Mouse (Mus musculus) kidney, adult 8-10 months (tissue): ENCODE data around the gene Samhd1.

Experiments used
- DNase-seq, 2 experiments: peaks; one replicate each; pipeline ENCODE4 v3.0.0; 2022

Samhd1 gene

DNA sequence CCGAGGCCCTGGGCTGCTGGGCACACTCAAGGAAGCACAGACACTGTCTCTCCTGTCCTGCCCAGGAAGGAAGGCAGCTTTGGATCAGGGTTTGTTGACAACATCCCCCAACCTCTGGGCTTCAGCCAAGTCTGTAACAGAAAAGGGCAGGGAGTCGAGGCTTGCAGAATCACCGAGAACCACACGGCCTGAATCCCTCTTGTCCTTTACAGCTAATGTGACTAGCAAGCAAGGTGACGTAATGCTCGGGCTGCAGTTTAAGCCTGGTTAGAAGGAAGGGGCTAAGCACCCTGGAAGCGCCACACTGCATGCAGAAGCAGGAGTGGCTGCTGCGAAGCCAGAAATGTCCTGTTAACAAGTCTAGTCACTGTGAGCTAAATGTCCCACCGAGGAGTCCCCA is 64.7 kb downstream of the Samhd1 start:
- DNase-seq = peak; percentile 33 to 41

GRCm38 (mm10) chr2:157069755-157070315 is 65.2 kb downstream of the Samhd1 start:
- DNase-seq = no peak

DNA sequence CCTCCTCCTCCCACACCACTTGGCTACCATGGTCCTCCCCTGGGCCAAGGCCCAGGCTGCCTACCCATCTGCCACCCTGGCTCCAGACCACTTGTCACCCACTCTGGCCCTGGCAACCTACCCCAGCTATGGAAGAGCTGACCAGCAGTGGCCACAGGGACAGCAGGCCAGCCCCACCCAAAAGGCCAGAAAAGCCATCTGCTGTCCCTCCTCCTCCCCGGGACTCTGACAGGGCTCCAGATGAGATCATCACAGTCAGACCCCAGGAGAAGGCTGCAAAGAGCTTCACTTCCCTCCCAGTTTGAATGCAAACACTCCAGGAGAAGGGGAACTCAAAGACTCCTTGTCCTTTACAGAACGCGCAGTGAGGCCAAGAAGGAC is 65.7 kb downstream of the Samhd1 start:
- no peak for DNase-seq

- DNase-seq = no peak
Observed at GRCm38 (mm10) chr2:157068701-157069354, 66.2 kb downstream of the Samhd1 start.

DNA sequence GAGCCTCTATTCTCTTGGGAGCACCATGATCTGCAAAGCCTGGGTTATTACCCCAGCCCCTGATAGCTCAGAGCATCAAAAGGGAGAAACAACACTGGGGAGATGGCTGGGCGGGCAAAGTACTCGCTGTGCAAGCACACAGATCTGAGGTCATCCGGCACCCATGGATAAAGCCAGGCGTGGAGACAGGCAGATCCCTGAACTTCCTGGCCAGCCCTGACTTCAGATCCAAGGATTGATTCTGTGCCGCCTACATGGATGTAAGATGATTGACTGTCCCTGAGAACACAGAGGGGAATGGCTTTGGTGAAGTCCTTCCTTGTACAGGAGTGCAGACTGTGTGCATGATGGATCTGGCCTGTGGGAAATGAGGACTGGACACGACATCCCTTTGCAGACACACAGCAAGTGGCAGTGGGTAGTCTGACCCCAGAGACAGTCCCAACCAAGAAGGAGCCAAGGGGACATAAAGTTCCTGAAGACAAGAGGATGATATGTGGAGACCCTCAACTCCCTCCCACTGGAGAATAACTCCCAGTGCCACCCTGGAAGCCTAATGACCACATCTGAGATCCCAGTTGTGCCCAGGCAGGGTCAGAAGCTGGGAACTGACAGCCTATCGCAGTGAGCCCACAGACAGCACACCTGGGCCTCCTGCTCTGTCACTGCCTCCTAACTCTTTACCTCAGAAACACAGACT is 68.2 kb downstream of the Samhd1 start:
- DNase-seq = no peak

- DNase-seq = no peak
Observed at GRCm38 (mm10) chr2:157065879-157066226, 69.2 kb downstream of the Samhd1 start.

DNA sequence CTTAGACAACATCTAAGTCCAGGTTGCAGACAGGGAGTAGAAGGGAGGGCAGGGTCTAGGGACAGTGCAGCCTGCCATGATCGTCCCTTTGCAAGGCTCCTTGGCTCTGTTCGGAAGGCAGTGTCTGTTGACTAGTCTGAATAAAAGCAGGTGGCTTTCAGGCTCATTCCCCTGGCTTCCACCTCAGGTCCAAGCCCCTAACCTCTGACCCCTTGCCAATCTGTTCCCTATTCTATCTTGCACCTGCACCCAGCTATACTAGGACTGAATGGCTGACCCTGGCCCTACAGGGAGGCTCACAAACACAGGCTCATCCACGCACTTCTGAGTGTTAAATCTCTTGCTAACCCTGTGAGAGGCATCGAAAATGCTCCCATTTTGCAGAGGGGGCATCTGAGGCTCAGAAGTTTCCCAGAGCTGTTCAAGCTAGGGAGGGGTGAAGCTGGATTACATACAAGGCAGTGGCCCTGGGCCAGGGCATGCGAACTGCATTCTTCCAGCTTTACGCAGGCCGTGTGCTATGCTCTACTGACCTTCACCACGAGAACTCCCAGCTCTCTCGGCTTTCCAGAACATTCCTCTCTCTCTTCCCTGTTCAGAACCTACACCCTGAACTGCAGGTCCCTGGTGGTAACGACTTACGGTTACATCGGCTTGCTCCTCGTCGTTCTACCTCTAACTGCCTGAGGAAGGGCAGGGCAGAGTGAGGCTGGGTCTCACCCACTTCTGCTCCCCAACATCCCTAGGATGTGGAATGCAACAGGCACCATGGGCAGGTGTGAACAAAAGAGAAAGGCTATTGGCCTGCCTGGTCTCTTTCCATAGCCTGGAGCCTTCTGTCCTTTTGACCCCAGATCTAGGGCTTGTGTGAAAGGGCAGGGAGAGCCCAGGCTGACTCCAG is 69.8 kb downstream of the Samhd1 start:
- DNase-seq = peak; percentile 32 to 48

DNA sequence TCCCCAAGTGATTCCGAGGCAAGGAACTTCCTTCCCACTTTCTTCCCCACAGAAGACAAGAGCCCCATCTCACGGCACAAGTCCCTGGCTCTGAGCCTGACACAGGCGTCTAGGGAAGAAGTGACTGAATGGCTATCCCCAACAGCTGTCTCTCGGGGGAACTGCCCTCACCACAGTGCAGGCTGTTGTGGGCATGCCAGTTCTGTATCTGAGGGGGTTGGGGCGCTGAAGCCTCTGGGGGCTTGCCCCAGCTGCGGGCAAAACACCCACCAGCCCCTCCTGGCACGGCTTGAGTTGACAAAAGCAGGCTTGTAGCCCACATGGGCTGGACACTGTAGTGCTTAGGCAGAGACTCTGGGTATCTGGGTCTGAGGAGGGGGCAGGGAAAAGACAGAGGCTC is 70.9 kb downstream of the Samhd1 start:
- no peak for DNase-seq

DNA sequence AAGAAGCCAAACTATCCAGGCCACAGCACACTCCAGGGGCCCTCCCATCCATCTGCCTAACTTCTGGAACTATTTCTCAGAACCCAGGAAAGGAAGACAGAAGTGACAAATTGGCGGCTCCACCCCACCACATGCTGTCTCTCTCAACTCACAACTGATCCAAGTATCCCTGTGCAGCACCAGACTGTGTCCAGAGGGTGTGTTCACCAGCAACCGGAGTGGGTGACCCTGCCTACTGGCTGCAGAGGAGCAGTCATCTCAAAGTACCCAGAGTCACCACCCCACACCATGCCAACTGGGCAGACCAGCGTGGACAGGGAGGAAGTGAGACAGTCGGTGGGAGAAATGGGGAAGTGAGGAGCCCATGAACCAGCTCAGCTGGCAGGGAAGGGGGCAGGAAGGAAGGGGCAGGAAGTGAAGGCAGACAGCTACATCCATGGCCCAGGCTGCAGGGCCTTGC is 71.8 kb downstream of the Samhd1 start:
- no peak for DNase-seq

- no peak for DNase-seq
Observed at GRCm38 (mm10) chr2:157060557-157061305, 74.3 kb downstream of the Samhd1 start.

- DNase-seq = no peak
Observed at GRCm38 (mm10) chr2:157060037-157060436, 75.0 kb downstream of the Samhd1 start.

GRCm38 (mm10) chr2:157059166-157059565 is 75.9 kb downstream of the Samhd1 start:
- DNase-seq = no peak

GRCm38 (mm10) chr2:157058342-157058998 is 76.6 kb downstream of the Samhd1 start:
- DNase-seq = peak in 1 of 2 experiments; percentile 32

GRCm38 (mm10) chr2:157057758-157058157 is 77.3 kb downstream of the Samhd1 start:
- DNase-seq = no peak

- no peak for DNase-seq
Observed at GRCm38 (mm10) chr2:157057186-157057585, 77.9 kb downstream of the Samhd1 start.

GRCm38 (mm10) chr2:157055721-157056120 is 79.3 kb downstream of the Samhd1 start:
- DNase-seq = no peak

GRCm38 (mm10) chr2:157054816-157055215 is 80.2 kb downstream of the Samhd1 start:
- no peak for DNase-seq

DNA sequence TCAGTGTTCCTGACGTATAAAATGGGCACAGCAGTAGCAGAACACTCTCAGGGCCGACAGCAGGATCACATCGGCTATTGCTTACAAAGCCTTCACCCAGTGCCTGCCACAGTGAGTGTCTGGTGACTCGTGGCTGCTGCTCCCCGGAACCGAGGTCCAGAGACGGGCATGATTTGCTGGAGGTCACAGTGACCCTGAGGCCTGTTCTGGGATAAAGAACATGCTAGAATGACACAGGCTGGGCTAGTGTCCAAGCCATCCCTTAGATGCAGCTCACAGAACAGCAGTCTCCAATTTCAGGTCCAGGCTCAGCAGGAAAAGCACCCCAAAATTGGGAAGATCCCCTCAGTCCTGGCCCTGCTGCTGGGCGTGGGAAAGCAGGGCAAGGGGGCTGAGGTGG is 80.8 kb downstream of the Samhd1 start:
- DNase-seq = peak in 1 of 2 experiments; percentile 31

- no peak for DNase-seq
Observed at GRCm38 (mm10) chr2:157053787-157054186, 81.3 kb downstream of the Samhd1 start.

DNA sequence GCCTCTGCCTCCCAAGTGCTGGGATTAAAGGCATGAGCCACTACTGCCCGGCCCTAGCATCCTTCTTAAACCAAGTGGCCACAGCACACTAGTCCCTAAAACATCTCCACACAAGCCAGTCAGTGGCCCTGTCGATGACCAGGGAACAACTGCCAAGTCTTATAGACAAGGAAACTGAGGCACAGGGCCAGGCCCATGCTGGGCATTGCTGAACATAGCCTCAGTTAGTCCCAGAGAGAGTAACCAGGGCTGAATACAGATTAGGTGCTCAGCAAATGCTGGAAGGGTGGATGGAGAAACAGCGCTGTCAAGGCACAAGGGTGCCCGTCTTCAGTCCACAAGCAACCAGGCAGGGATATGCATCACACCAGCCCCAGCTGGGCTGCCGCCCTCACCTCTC is 81.9 kb downstream of the Samhd1 start:
- no peak for DNase-seq

DNA sequence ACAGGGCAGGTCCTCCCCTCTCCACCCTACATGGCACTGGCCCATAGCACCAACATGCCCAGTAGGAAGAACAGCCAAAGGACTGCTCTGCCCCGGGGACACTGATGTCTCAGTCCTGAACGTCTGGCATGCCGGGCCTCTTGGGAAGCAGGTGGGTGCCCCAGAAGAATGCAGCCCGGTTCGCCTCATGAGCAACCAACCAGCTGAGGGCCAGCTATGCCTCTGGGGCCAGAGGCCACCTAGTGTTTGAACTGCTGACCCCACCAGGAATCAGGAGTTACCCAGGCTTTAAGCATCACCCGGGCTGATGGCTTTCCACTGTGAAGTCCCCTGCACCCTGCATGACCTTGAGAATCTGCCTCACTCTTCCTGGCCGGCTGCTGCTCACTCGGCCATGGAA is 82.6 kb downstream of the Samhd1 start:
- DNase-seq = peak in 1 of 2 experiments; percentile 25

DNA sequence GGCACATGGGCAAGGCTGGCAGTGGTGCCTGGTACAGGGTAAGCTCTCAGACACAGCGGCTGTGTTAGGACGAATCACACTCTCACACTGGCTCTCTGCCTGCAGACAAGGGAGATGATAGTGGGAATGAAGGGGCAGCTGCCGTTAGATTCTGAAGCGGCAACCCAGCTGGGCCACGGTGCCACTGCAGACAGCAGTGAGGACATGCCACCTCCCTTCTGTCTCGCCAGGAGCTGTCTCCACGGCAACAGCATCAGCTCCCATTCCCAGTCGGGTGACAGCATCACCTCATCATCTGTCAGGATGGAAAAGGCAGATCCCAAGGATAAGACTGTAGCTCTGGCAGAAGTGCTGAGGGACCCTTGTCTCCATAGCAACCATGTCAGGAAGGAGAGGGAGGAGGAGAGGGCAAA is 85.2 kb downstream of the Samhd1 start:
- DNase-seq = no peak
